Mouse (Mus musculus) erythroid progenitor cell, adult 5-6 weeks (primary cell): ENCODE results near the gene Mfsd8. TPM values are rescaled to one million over a fixed set of nuclear protein-coding genes. Genes with fewer than 3 reads are reported as not detected.

ENCODE experiments used
- total RNA-seq, 2 experiments: library from RNA; stranded (forward) in 1 of 2; stranded (reverse) in 1 of 2; fragments of 150-400 nt in 1 of 2; fragments of 186-747, 209-891 nt in 1 of 2; gene quantifications; 2 replicates each; pipeline versions ENCODE4 v1.2.3 to v1.2.4; 2015 to 2017; ENCODE audit warnings: low replicate concordance in 2 of 2

Gene Mfsd8
- total RNA-seq, 2 experiments from 2014 or later = 9.7 to 15.5 TPM

Other genes with a start within 250 kb of the Mfsd8 start
- gene Slc25a31, start 138.0 kb downstream of the Mfsd8 start, total RNA-seq (2015; ENCODE audit: low replicate concordance) = not detected in 2 replicates
- not detected in 2 replicates for gene Slc25a31, start 138.0 kb downstream of the Mfsd8 start, total RNA-seq (2017; ENCODE audit: low replicate concordance)
- gene Hspa4l, start 102.4 kb downstream of the Mfsd8 start, total RNA-seq (2015; ENCODE audit: low replicate concordance) = 84.3 and 85.8 TPM in 2 replicates
- gene Hspa4l, start 102.4 kb downstream of the Mfsd8 start, total RNA-seq (2017; ENCODE audit: low replicate concordance) = 58.1 and 152 TPM in 2 replicates
- 142 and 182 TPM in 2 replicates for gene Plk4, start 46.9 kb downstream of the Mfsd8 start, total RNA-seq (2015; ENCODE audit: low replicate concordance)
- 197 and 209 TPM in 2 replicates for gene Plk4, start 46.9 kb downstream of the Mfsd8 start, total RNA-seq (2017; ENCODE audit: low replicate concordance)
- 0.36 and 7.1 TPM in 2 replicates for gene Abhd18, start 84 bp upstream of the Mfsd8 start, total RNA-seq (2015; ENCODE audit: low replicate concordance)
- gene Abhd18, start 84 bp upstream of the Mfsd8 start, total RNA-seq (2017; ENCODE audit: low replicate concordance) = 7.3 and 7.6 TPM in 2 replicates
- not detected in 2 replicates for gene 1700034I23Rik, start 55.7 kb upstream of the Mfsd8 start, total RNA-seq (2015; ENCODE audit: low replicate concordance)
- not detected in 2 replicates for gene 1700034I23Rik, start 55.7 kb upstream of the Mfsd8 start, total RNA-seq (2017; ENCODE audit: low replicate concordance)
- 121 and 173 TPM in 2 replicates for gene Larp1b, start 102.9 kb upstream of the Mfsd8 start, total RNA-seq (2015; ENCODE audit: low replicate concordance)
- gene Larp1b, start 102.9 kb upstream of the Mfsd8 start, total RNA-seq (2017; ENCODE audit: low replicate concordance) = 141 and 227 TPM in 2 replicates
- 42.8 and 54.4 TPM in 2 replicates for gene Pgrmc2, start 236.2 kb upstream of the Mfsd8 start, total RNA-seq (2015; ENCODE audit: low replicate concordance)
- gene Pgrmc2, start 236.2 kb upstream of the Mfsd8 start, total RNA-seq (2017; ENCODE audit: low replicate concordance) = 32.1 and 42.9 TPM in 2 replicates